Mouse (Mus musculus) lung, adult 2 months (tissue): Measurements from ENCODE around the gene Adamts14. TPM values are rescaled to one million over a fixed set of nuclear protein-coding genes. Genes with fewer than 3 reads are reported as not detected.

ENCODE experiments used
- DNase-seq: peaks from one replicate; pipeline ENCODE4 v3.0.0; 2022
- H3K4me1 ChIP-seq: fragments of 200-500 bp; 2 replicates; pipeline ENCODE4 v1.6.1; 2011; ENCODE audit warnings: low read length; ENCODE audit not compliant: control insufficient read depth, insufficient read depth
- H3K4me3 ChIP-seq: fragments of 200-500 bp; replicated peaks from 2 replicates; pipeline ENCODE3; 2011; ENCODE audit warnings: low read depth, mild to moderate bottlenecking, control low read depth, low read length; ENCODE audit errors: extremely low read depth
- CTCF ChIP-seq: fragments of 200-500 bp; IDR thresholded peaks from 2 replicates; pipeline ENCODE4 v1.5.1; 2011; ENCODE audit warnings: mild to moderate bottlenecking, low read length, control low read depth; ENCODE audit not compliant: insufficient read depth
- POLR2A ChIP-seq: fragments of 200-500 bp; IDR thresholded peaks from 2 replicates; pipeline ENCODE4 v1.6.1; 2011; ENCODE audit warnings: low read depth, mild to moderate bottlenecking, control low read depth, low read length, borderline replicate concordance; ENCODE audit errors: extremely low read depth
- WGBS: fragments of 180-500 bp; shearing (Covaris S2); methylation state at CpG from one replicate; pipeline ENCODE4 v1.1.7; 2018; 5-methylcytosine and 5-hydroxymethylcytosine counted together
- polyA plus RNA-seq: library from polyadenylated mRNA; depleted of rRNA; stranded (reverse); fragments of >200 nt; gene quantifications from 2 replicates; pipeline ENCODE4 v1.2.3, GENCODE M21; 2012; rRNA removed

Adamts14 gene
- polyA plus RNA-seq, 1 experiment = 3.6 TPM

GRCm38 (mm10) chr10:61150616-61151015 is 122.6 kb downstream of the Adamts14 start:
- DNase-seq = no peak
- Histone ChIP-seq H3K4me1 (peaks cover 2% of the 10 kb centered on the region; the same call in 1 of the 2 replicates), H3K4me3 (no peak overlapping the region)
- 34% methylated on average over 6 of the region's 6 CpGs for WGBS
- TF ChIP-seq POLR2A (no peak), CTCF (no peak)

- Histone ChIP-seq H3K4me1 (peaks cover 2% of the 10 kb centered on the region; the same call in 1 of the 2 replicates), H3K4me3 (no peak overlapping the region)
- TF ChIP-seq CTCF (no peak), POLR2A (no peak)
- DNase-seq = no peak
- WGBS = 78% methylated on average over 3 of the region's 3 CpGs
Observed at GRCm38 (mm10) chr10:61149476-61149875, 123.8 kb downstream of the Adamts14 start.

- peak within 1 kb of the TSS; percentile 98 for H3K4me3 ChIP-seq
- TF ChIP-seq POLR2A = peak; percentile 56; the same call in 1 of the 2 replicates
- peak; percentile 56 for TF ChIP-seq CTCF
- peaks cover 2% of the 10 kb centered on the region; the same call in 1 of the 2 replicates for H3K4me1 ChIP-seq
- DNase-seq = peak; percentile 82
- WGBS = 1% methylated on average over 82 of the region's 82 CpGs
Observed at GRCm38 (mm10) chr10:61147157-61148040, 125.8 kb downstream of the Adamts14 start, which contains the start of gene Sgpl1. Gene Sgpl1 (minus strand): TSS chr10:61147703.

Other genes starting within 250 kb of the Adamts14 start
- gene Pcbd1, start 184.1 kb downstream of the Adamts14 start, polyA plus RNA-seq = 5.2 and 6.9 TPM in 2 replicates
- gene Sgpl1, start 125.7 kb downstream of the Adamts14 start, polyA plus RNA-seq = 19.0 and 29.2 TPM in 2 replicates
- gene Tbata, start 101.5 kb downstream of the Adamts14 start, polyA plus RNA-seq = 3.8 and 4.1 TPM in 2 replicates
- gene Prf1, start 24.4 kb upstream of the Adamts14 start, polyA plus RNA-seq = 6.2 and 8.0 TPM in 2 replicates
- gene Pald1, start 110.1 kb upstream of the Adamts14 start, polyA plus RNA-seq = 69.1 and 76.2 TPM in 2 replicates
- gene Nodal, start 144.5 kb upstream of the Adamts14 start, polyA plus RNA-seq = 0.15 and 0.24 TPM in 2 replicates
- 101 and 132 TPM in 2 replicates for gene Eif4ebp2, start 179.2 kb upstream of the Adamts14 start, polyA plus RNA-seq
- 11.3 and 21.1 TPM in 2 replicates for gene Lrrc20, start 202.4 kb upstream of the Adamts14 start, polyA plus RNA-seq